Mouse (Mus musculus) retina, adult 2 months (tissue): ENCODE results near the gene Ube2v1.

Source experiments
- DNase-seq: peaks from one replicate; pipeline ENCODE4 v3.0.0-alpha.2; 2012; ENCODE audit warnings: low read depth, low spot score

Ube2v1 gene

GRCm38 (mm10) chr2:167593551-167594250 lies 38.2 kb downstream of the Ube2v1 start:
- DNase-seq = no peak

GRCm38 (mm10) chr2:167588774-167589577 lies 42.9 kb downstream of the Ube2v1 start:
- DNase-seq = no peak

- no peak for DNase-seq
Measured at GRCm38 (mm10) chr2:167586976-167587375, 44.9 kb downstream of the Ube2v1 start.

- no peak for DNase-seq
Measured at GRCm38 (mm10) chr2:167586041-167586440, 45.9 kb downstream of the Ube2v1 start.

- no peak for DNase-seq
Measured at GRCm38 (mm10) chr2:167585273-167585672, 46.6 kb downstream of the Ube2v1 start.

- DNase-seq = no peak
Measured at GRCm38 (mm10) chr2:167583161-167583952, 48.5 kb downstream of the Ube2v1 start.

GRCm38 (mm10) chr2:167578521-167578920 lies 53.4 kb downstream of the Ube2v1 start:
- no peak for DNase-seq

GRCm38 (mm10) chr2:167577186-167577785 lies 54.6 kb downstream of the Ube2v1 start:
- DNase-seq = no peak

GRCm38 (mm10) chr2:167576121-167576620 lies 55.7 kb downstream of the Ube2v1 start:
- no peak for DNase-seq

- DNase-seq = no peak
Measured at GRCm38 (mm10) chr2:167575581-167575980, 56.3 kb downstream of the Ube2v1 start.

- no peak for DNase-seq
Measured at GRCm38 (mm10) chr2:167574814-167575213, 57.1 kb downstream of the Ube2v1 start.

GRCm38 (mm10) chr2:167571442-167572220 lies 60.3 kb downstream of the Ube2v1 start:
- no peak for DNase-seq

GRCm38 (mm10) chr2:167570815-167571214 lies 61.1 kb downstream of the Ube2v1 start:
- no peak for DNase-seq

GRCm38 (mm10) chr2:167569934-167570651 lies 61.8 kb downstream of the Ube2v1 start:
- no peak for DNase-seq

- DNase-seq = no peak
Measured at GRCm38 (mm10) chr2:167568112-167568511, 63.8 kb downstream of the Ube2v1 start.

GRCm38 (mm10) chr2:167565682-167566081 lies 66.2 kb downstream of the Ube2v1 start:
- DNase-seq = no peak

- no peak for DNase-seq
Measured at GRCm38 (mm10) chr2:167565312-167565656, 66.6 kb downstream of the Ube2v1 start.

GRCm38 (mm10) chr2:167564551-167565311 lies 67.2 kb downstream of the Ube2v1 start:
- no peak for DNase-seq

- no peak for DNase-seq
Measured at GRCm38 (mm10) chr2:167563703-167564102, 68.2 kb downstream of the Ube2v1 start.
